Mouse (Mus musculus): ENCODE measurements around the gene Erc2. TPM values are rescaled to one million over a fixed set of nuclear protein-coding genes. Genes with fewer than 3 reads are reported as not detected.

Erc2 gene
- polyA plus RNA-seq, 1 experiment from 2014 or later: 6.1 TPM

DNA sequence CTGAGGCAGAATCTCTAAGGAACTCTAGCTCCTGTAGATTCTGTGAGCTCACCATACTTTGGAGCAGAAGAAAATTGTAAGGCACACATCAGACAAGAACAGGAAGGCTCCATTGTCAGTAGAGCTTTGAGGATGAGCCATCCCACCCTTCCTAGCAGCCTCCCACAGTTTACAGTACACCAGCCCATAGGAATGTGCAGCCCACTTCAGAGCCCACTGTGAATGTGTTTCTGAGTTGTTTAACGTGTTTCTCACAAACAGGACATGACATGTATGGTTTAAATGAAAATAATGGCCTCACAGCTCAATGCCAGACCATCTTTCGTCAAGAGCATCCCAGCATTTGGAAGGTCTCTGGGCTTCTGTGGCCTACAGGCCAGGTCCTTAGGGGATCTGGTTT, 549.1 kb downstream of the Erc2 start:
- H3K4me3 ChIP-seq: no peak overlapping the region
- H3K4me2 ChIP-seq: no peak overlapping the region
- H3K36me3 ChIP-seq: no peaks in the 10 kb centered on the region
- H3K9me3 ChIP-seq: no peaks in the 10 kb centered on the region
- ATAC-seq (ENCODE audit: insufficient number of reproducible peaks, low FRiP score, low TSS enrichment, low read depth): no peak
- no peaks in the 10 kb centered on the region for H3K27me3 ChIP-seq
- H3K9ac ChIP-seq: no peak overlapping the region
- H3K4me1 ChIP-seq: no peaks in the 10 kb centered on the region
- WGBS: 38% methylated on average over 2 of the region's 2 CpGs
- no peak overlapping the region for H3K27ac ChIP-seq

DNA sequence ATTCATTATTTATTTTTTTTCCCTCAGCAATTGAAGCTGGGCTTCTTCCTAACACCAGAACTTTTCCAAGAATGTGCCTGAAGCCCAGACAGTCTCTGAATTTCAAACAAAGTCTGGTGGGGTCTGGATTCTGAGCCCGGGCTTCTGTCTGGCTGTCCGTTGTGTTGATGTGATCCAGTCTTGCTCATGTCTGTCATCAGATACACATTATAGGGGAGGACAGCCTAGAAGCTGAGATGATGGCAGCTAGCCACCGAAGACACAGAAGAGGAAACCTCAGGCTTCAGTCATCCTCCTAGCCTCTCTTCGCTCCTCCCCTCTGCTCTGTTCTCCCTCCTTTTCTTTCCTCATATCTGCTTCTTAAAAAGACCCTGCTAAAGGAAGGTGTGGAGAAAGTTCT, 551.5 kb downstream of the Erc2 start:
- WGBS: 89% methylated on average over 4 of the region's 4 CpGs
- no peak for ATAC-seq (ENCODE audit: insufficient number of reproducible peaks, low FRiP score, low TSS enrichment, low read depth)
- no peak overlapping the region for H3K27ac ChIP-seq

DNA sequence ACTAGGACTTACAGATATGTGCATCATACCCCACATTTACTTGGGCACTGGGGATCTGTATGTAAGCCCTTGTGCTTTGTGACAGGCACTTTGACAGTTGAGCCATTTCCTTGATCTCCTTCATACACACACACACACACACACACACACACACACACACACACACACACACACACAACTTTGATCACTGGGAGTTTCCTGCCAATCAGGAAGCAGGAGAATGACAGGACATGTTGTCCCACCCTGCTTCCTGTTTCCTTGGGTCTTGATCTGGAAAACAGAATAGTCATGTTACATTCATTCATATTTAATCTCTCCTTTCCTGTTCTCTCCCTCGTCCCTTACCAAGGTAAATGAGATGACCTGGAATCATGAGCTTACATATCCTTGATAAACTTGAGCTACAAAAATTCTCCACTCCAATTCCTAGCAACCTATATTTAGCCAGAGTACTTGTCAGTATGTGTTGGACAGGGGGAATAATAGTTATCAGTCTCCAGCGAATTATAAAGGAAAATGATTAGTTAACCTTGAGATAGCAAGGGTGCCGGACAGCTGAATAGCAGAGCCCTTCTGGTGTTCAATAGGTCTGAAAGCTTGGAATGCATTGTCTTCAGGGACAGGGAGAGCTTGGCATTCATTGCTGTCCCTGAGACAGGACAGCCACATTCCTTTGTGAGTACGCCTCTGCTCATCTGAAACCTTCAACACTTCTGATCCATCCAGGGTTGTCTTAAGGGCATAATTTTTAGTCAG, 559.0 kb downstream of the Erc2 start:
- Histone ChIP-seq H3K4me3 (no peak overlapping the region), H3K27me3 (no peaks in the 10 kb centered on the region), H3K4me2 (no peak overlapping the region), H3K4me1 (no peaks in the 10 kb centered on the region), H3K36me3 (no peaks in the 10 kb centered on the region), H3K9ac (no peak overlapping the region), H3K9me3 (no peaks in the 10 kb centered on the region), H3K27ac (no peak overlapping the region)
- 75% methylated on average over 4 of the region's 4 CpGs for WGBS
- no peak for ATAC-seq (ENCODE audit: insufficient number of reproducible peaks, low FRiP score, low TSS enrichment, low read depth)

More for the DNA sequence above, 551.5 kb downstream of the Erc2 start:
- H3K4me3 ChIP-seq: no peak overlapping the region
- no peaks in the 10 kb centered on the region for H3K9me3 ChIP-seq
- no peaks in the 10 kb centered on the region for H3K27me3 ChIP-seq
- no peak overlapping the region for H3K9ac ChIP-seq
- no peak overlapping the region for H3K4me2 ChIP-seq
- no peaks in the 10 kb centered on the region for H3K36me3 ChIP-seq
- H3K4me1 ChIP-seq: no peaks in the 10 kb centered on the region

DNA sequence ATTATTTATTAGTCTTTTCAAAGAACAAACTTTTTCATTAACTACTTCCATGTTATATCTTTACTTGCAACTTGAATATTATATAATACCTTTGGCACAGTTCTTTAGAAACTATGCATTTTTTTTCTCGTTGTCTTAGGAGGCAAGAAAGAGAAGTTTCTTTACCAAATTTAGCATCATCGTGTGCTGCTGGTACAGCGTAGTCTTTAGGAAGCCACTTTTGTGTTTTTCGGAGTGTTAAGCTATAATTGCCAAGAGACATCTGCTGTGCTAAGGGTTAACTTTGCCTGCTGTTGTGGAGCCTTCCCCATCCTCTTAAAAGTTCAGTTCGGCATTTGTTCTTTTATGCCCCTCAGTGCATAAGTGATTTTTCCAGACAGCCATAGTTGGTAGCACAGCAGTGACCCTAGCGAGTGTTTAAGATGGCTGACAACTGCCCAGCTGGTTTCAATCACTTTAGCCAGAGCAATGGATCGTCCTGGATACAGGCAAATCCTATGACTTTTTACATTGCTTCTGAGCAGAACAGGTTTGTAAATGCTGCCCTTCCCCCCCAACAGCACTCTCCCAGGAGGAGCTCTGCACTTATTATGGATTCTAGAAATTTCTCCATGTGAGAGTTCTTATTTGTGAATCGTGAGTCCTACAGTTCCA, 570.6 kb downstream of the Erc2 start:
- no peak overlapping the region for H3K27ac ChIP-seq
- ATAC-seq (ENCODE audit: insufficient number of reproducible peaks, low FRiP score, low TSS enrichment, low read depth): no peak
- 41% methylated on average over 8 of the region's 8 CpGs for WGBS

DNA sequence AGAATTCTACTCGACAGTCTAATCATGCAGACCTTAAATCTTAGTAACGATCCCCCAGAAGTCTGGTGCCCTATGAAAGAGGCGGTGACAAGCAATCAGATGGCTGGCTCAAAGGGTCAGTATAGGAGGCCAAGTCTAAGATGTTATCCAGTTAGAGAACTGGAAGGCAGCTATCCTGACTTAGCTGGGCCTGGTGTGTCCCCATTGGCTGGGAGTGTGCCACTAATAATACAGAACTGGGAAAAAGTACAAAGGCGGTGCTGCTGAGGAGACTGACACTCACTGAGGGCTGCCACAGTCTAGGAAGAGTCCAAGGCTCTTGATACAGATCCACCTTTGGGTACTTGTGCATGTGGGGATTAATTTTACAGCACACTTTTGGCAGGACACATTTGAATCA, 581.6 kb downstream of the Erc2 start:
- Histone ChIP-seq H3K27me3 (no peaks in the 10 kb centered on the region), H3K4me2 (no peak overlapping the region), H3K9me3 (no peaks in the 10 kb centered on the region), H3K9ac (no peak overlapping the region), H3K4me1 (peaks cover 5% of the 10 kb centered on the region; the same call in 1 of the 2 replicates), H3K27ac (no peak overlapping the region), H3K4me3 (no peak overlapping the region), H3K36me3 (no peaks in the 10 kb centered on the region)
- whole genome bisulfite sequencing: 50% methylated on average over 4 of the region's 4 CpGs
- ATAC-seq (ENCODE audit: insufficient number of reproducible peaks, low FRiP score, low TSS enrichment, low read depth): 0 out of 2 replicates have a peak, but pooled peaks have one; percentile 44

More for the DNA sequence above, 570.6 kb downstream of the Erc2 start:
- H3K9me3 ChIP-seq: no peaks in the 10 kb centered on the region
- H3K27me3 ChIP-seq: no peaks in the 10 kb centered on the region
- peaks cover 4% of the 10 kb centered on the region; the same call in 1 of the 2 replicates for H3K4me1 ChIP-seq
- no peaks in the 10 kb centered on the region for H3K36me3 ChIP-seq
- no peak overlapping the region for H3K9ac ChIP-seq
- H3K4me3 ChIP-seq: no peak overlapping the region
- no peak overlapping the region for H3K4me2 ChIP-seq

DNA sequence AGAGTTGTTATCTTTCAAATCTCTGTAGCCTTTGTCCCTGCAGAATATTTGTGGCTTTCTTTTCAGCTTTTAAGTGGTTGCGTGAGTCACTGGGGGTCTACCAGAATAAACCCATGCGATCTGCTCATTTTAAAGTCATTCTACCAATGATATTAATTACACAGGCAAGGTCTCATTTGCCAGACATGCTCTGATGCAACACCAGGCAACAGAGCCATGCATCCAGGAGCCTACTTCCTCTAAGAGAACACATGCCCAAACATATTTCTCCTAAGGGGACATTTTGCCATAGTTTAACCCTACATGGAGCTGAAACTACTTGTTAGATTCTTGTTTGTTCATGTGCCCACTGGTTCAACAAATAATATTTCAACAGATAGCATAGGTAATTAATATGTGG, 584.1 kb downstream of the Erc2 start:
- Histone ChIP-seq H3K9me3 (no peaks in the 10 kb centered on the region), H3K36me3 (no peaks in the 10 kb centered on the region), H3K27me3 (no peaks in the 10 kb centered on the region), H3K4me2 (no peak overlapping the region), H3K9ac (no peak overlapping the region), H3K27ac (no peak overlapping the region), H3K4me1 (peaks cover 5% of the 10 kb centered on the region; the same call in 1 of the 2 replicates), H3K4me3 (no peak overlapping the region)
- WGBS: 79% methylated on average over 2 of the region's 2 CpGs
- no peak for ATAC-seq (ENCODE audit: insufficient number of reproducible peaks, low FRiP score, low TSS enrichment, low read depth)

DNA sequence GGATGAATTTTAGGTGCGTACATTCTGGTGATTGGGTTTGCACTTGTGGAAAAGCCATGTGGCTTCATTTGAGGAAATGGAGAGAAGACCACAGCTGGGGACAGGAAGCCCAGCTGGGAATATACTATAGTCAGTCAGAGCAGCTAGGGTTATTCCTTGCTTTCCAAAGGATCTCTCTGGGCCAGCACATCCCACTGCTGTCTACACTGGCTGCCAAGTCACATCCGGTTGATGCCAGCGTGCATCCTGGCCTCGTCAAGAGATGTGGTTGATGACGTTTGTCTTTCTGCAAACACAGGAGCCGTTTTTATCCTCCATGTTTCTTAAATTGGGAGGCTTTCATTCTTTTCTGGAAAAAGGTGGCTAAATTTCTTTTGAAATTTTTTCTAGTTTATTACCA, 603.3 kb downstream of the Erc2 start:
- Histone ChIP-seq H3K9ac (no peak overlapping the region), H3K9me3 (no peaks in the 10 kb centered on the region), H3K4me2 (no peak overlapping the region), H3K27ac (no peak overlapping the region), H3K27me3 (no peaks in the 10 kb centered on the region), H3K36me3 (no peaks in the 10 kb centered on the region), H3K4me3 (no peak overlapping the region), H3K4me1 (no peaks in the 10 kb centered on the region)
- 87% methylated on average over 6 of the region's 6 CpGs for WGBS
- ATAC-seq (ENCODE audit: insufficient number of reproducible peaks, low FRiP score, low TSS enrichment, low read depth): no peak

DNA sequence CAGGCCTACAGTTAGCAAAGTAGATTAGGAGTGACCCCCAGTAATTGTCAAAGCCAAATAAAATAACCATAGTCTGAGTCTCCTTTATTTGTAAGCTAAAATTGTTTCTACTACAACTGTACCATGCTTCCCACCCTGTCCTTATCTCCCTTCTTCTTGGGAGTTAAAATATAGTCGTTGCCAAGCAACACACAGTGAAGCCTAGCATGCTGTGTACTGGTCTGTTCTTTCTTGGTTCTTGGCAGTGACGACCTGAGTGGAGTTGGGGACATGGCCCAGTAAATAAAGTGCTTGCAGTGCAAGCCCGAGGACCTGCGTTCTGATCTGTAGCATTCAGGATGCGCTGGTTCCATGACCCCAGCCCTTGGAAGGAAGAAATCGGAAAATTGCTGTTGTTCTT, 608.3 kb downstream of the Erc2 start:
- Histone ChIP-seq H3K4me1 (no peaks in the 10 kb centered on the region), H3K27me3 (no peaks in the 10 kb centered on the region), H3K27ac (no peak overlapping the region), H3K9ac (no peak overlapping the region), H3K36me3 (no peaks in the 10 kb centered on the region), H3K9me3 (no peaks in the 10 kb centered on the region), H3K4me2 (no peak overlapping the region), H3K4me3 (no peak overlapping the region)
- WGBS: 87% methylated on average over 6 of the region's 6 CpGs
- ATAC-seq (ENCODE audit: insufficient number of reproducible peaks, low FRiP score, low TSS enrichment, low read depth): no peak

DNA sequence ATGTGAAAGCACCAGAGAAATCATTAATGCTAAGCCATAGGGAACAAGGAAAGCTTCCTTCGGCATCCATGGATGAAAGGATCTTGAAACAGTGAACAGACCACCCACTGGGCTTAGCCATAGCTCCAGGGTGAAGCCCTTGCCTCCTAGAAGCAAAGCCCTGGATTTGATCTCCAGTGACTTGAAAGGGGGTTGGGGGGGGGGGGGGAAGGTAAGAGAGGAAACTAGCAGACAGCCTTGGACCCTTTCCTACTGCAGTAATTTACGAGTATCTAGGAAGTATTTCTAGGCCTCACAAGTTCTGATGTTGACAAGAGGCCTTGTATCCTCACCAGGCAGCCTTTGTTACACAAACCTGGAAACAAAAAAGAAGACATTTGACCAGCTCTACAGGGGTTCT, 609.0 kb downstream of the Erc2 start:
- no peak overlapping the region for H3K4me2 ChIP-seq
- no peak overlapping the region for H3K27ac ChIP-seq
- WGBS: 44% methylated on average over 2 of the region's 2 CpGs
- H3K27me3 ChIP-seq: no peaks in the 10 kb centered on the region
- no peaks in the 10 kb centered on the region for H3K36me3 ChIP-seq
- no peak overlapping the region for H3K4me3 ChIP-seq
- no peaks in the 10 kb centered on the region for H3K9me3 ChIP-seq
- no peak overlapping the region for H3K9ac ChIP-seq
- ATAC-seq (ENCODE audit: insufficient number of reproducible peaks, low FRiP score, low TSS enrichment, low read depth): no peak
- no peaks in the 10 kb centered on the region for H3K4me1 ChIP-seq

DNA sequence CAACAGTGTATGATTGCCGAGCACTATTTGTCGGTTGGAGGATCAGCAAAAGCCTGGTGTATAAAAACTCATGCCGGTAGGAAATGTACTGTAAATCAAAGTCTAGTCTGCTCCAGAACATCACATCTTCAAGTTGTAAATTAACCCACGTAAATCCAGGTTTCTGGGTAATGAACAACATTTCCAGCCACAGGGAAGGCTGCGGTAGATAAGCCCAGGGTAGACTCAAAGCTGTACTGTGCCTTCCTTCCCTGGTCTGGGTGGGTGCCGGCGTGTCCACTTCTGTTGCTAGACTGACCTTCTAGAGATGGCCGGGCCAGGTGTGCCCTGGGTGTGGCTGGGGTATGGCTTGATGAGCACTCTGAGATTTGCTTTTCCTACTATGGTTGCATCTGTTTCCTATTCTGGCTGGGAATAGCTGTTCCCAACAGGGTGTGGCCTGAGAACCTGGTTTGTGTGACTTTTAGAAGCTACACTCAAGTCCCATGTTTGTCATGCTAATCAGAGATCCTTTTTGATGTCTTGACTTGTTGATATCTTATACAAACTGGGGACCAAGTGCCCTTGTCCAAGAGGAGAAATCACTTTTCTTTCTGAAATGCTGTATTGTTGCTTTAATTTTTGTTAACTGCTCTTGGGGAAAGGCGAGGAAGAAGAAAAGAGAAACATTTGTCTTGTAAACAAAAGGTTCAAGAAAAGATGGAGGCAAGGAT, 616.3 kb downstream of the Erc2 start:
- peaks cover 3% of the 10 kb centered on the region; the same call in 1 of the 2 replicates for H3K4me1 ChIP-seq
- H3K9ac ChIP-seq: no peak overlapping the region
- H3K27ac ChIP-seq: no peak overlapping the region
- WGBS: 61% methylated on average over 9 of the region's 9 CpGs
- no peaks in the 10 kb centered on the region for H3K9me3 ChIP-seq
- ATAC-seq (ENCODE audit: insufficient number of reproducible peaks, low FRiP score, low TSS enrichment, low read depth): no peak
- H3K4me2 ChIP-seq: no peak overlapping the region
- H3K27me3 ChIP-seq: no peaks in the 10 kb centered on the region
- H3K36me3 ChIP-seq: no peaks in the 10 kb centered on the region
- H3K4me3 ChIP-seq: no peak overlapping the region

DNA sequence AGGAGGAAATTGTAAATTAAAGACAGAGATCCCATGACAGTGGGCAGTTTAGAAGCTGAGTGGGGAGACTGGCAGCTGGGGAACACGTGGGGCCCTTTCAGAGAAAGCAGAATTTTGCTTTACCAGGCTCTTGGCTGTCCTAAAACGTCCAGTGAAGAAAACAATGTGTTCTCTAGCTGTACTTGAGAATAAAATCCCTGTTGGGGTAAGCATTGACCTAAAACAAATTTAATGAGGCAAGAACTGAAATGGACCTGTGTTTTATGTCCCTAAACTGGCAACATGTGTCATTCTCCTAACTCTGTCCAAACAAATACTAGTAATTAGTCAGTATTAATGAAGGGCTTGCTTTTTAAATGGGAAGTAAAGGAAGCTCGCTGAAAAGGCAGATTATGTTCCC, 617.9 kb downstream of the Erc2 start:
- no peaks in the 10 kb centered on the region for H3K36me3 ChIP-seq
- ATAC-seq (ENCODE audit: insufficient number of reproducible peaks, low FRiP score, low TSS enrichment, low read depth): no peak
- H3K27me3 ChIP-seq: no peaks in the 10 kb centered on the region
- no peak overlapping the region for H3K9ac ChIP-seq
- H3K4me3 ChIP-seq: no peak overlapping the region
- H3K4me1 ChIP-seq: peaks cover 3% of the 10 kb centered on the region; the same call in 1 of the 2 replicates
- H3K9me3 ChIP-seq: no peaks in the 10 kb centered on the region
- no peak overlapping the region for H3K27ac ChIP-seq
- WGBS: 17% methylated on average over 3 of the region's 3 CpGs
- no peak overlapping the region for H3K4me2 ChIP-seq

DNA sequence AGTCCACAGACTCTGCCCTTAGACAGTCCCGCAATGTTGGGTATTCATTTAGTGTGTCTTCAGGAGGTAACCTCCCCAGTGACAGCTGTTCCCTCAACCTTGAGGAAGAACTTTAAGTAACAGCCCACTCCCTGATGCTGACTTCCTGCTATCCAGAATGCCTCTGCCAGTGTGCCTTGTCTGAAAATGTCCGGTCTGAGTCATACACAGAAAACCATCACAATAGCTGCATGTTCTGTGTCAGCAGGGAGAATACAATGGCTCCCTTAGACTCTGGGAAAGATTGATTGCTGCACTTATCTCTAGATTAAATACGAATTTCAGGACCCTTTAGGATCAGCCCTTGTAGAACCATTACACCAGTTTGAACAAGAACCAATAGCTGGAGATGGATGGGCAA, 620.5 kb downstream of the Erc2 start:
- no peaks in the 10 kb centered on the region for H3K9me3 ChIP-seq
- peaks cover 3% of the 10 kb centered on the region; the same call in 1 of the 2 replicates for H3K4me1 ChIP-seq
- no peak for ATAC-seq (ENCODE audit: insufficient number of reproducible peaks, low FRiP score, low TSS enrichment, low read depth)
- H3K4me2 ChIP-seq: no peak overlapping the region
- no peak overlapping the region for H3K27ac ChIP-seq
- no peak overlapping the region for H3K9ac ChIP-seq
- H3K4me3 ChIP-seq: no peak overlapping the region
- H3K27me3 ChIP-seq: no peaks in the 10 kb centered on the region
- WGBS: 69% methylated on average over 3 of the region's 3 CpGs
- no peaks in the 10 kb centered on the region for H3K36me3 ChIP-seq

All from limb, embryonic 15.5 days (tissue).